Mouse (Mus musculus): ENCODE data around the gene Retreg1. TPM values are rescaled to one million over a fixed set of nuclear protein-coding genes. Genes with fewer than 3 reads are reported as not detected.
"Not testable (repeated sequence)": the region's sequence is repeated elsewhere in the genome, so short reads cannot be mapped to it uniquely, and the experiment has no call there.

The Retreg1 gene
- polyA plus RNA-seq, 1 experiment from 2014 or later, result 37.8 TPM

- H3K36me3 ChIP-seq (ENCODE audit: control insufficient read depth, insufficient read depth), result no peaks in the 10 kb centered on the region
- no peaks in the 10 kb centered on the region for H3K27me3 ChIP-seq (replicated peaks; ENCODE audit: control insufficient read depth, insufficient read depth, low read length)
- peak; percentile 79 for ATAC-seq
- 32% methylated on average over 6 of the region's 6 CpGs for WGBS
- TF ChIP-seq CTCF (IDR thresholded peaks at IDR 0.05; ENCODE audit: low read depth), result no peak
- H3K27ac ChIP-seq (ENCODE audit: low read depth, low read length), result no peak overlapping the region
- H3K9me3 ChIP-seq (ENCODE audit: control insufficient read depth), result no peaks in the 10 kb centered on the region
- no peak overlapping the region for H3K9ac ChIP-seq (ENCODE audit: low read depth, low read length)
- H3K4me3 ChIP-seq (ENCODE audit: low read depth, low read length), result no peak overlapping the region
- no peaks in the 10 kb centered on the region for H3K4me1 ChIP-seq (replicated peaks; ENCODE audit: control insufficient read depth, insufficient read depth, low read length)
- no peak overlapping the region for H3K4me2 ChIP-seq (replicated peaks; ENCODE audit: low read depth)
These were observed 123.3 kb downstream of the Retreg1 start for GRCm38 (mm10) chr15:25966220-25966774.

DNA sequence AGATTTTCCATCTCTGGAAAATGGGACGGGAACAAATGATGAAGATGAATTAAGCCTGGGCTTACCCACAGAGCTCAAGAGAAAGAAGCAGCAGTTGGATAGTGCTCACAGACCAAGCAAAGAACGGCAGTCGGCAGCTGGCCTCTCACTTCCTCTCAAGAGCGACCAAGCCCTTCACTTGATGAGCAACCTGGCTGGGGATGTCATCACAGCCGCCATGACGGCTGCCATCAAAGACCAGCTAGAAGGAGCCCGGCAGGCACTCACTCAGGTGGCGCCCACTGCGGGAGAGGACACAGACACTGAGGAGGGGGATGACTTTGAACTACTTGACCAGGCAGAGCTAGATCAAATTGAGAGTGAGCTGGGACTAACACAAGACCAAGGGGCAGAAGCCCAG is 128.6 kb downstream of the Retreg1 start:
- H3K4me2 ChIP-seq (replicated peaks; ENCODE audit: low read depth), result no peak overlapping the region
- WGBS, result 85% methylated on average over 9 of the region's 9 CpGs
- H3K9ac ChIP-seq (ENCODE audit: low read depth, low read length), result no peak overlapping the region
- TF ChIP-seq CTCF (IDR thresholded peaks at IDR 0.05; ENCODE audit: low read depth), result no peak
- 0 out of 2 replicates have a peak, but pooled peaks cover 3% of the 10 kb centered on the region for H3K4me1 ChIP-seq (replicated peaks; ENCODE audit: control insufficient read depth, insufficient read depth, low read length)
- no peak for ATAC-seq
- no peak overlapping the region for H3K4me3 ChIP-seq (ENCODE audit: low read depth, low read length)
- H3K27ac ChIP-seq (ENCODE audit: low read depth, low read length), result no peak overlapping the region
- peaks cover 3% of the 10 kb centered on the region; the same call in 1 of the 2 replicates for H3K36me3 ChIP-seq (ENCODE audit: control insufficient read depth, insufficient read depth)
- no peaks in the 10 kb centered on the region for H3K9me3 ChIP-seq (ENCODE audit: control insufficient read depth)
- H3K27me3 ChIP-seq (replicated peaks; ENCODE audit: control insufficient read depth, insufficient read depth, low read length), result no peaks in the 10 kb centered on the region

GRCm38 (mm10) chr15:25972758-25973157 is 129.8 kb downstream of the Retreg1 start:
- no peak for ATAC-seq
- Histone ChIP-seq H3K27me3 (replicated peaks; ENCODE audit: control insufficient read depth, insufficient read depth, low read length) (no peaks in the 10 kb centered on the region), H3K4me1 (replicated peaks; ENCODE audit: control insufficient read depth, insufficient read depth, low read length) (0 out of 2 replicates have a peak, but pooled peaks cover 3% of the 10 kb centered on the region), H3K36me3 (ENCODE audit: control insufficient read depth, insufficient read depth) (peaks cover 3% of the 10 kb centered on the region; the same call in 1 of the 2 replicates), H3K4me3 (ENCODE audit: low read depth, low read length) (no peak overlapping the region), H3K9me3 (ENCODE audit: control insufficient read depth) (no peaks in the 10 kb centered on the region), H3K4me2 (replicated peaks; ENCODE audit: low read depth) (no peak overlapping the region), H3K9ac (ENCODE audit: low read depth, low read length) (no peak overlapping the region), H3K27ac (ENCODE audit: low read depth, low read length) (no peak overlapping the region)
- 86% methylated on average over 5 of the region's 5 CpGs for WGBS
- no peak for TF ChIP-seq CTCF (IDR thresholded peaks at IDR 0.05; ENCODE audit: low read depth)

DNA sequence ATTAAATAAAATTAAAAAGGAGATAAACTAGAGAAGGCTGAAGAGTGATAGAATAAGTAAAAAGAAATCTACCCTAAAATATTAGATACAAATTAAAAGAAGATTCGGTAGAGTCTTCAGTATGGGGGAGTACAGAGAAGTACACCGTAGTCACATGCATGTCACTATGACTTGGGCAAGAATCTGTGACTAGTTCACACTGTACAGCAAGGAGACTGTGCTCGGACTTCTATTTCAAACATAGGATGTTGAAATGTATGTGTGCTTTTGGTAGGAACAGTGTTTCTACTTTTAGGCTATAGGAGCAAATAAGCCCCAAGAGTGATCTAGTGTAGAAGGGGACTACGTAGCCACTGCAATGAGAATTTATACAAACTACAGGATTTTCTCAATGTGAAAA is 131.4 kb downstream of the Retreg1 start:
- Histone ChIP-seq H3K27me3 (replicated peaks; ENCODE audit: control insufficient read depth, insufficient read depth, low read length) (no peaks in the 10 kb centered on the region), H3K9me3 (ENCODE audit: control insufficient read depth) (no peaks in the 10 kb centered on the region), H3K36me3 (ENCODE audit: control insufficient read depth, insufficient read depth) (peaks cover 3% of the 10 kb centered on the region; the same call in 1 of the 2 replicates), H3K9ac (ENCODE audit: low read depth, low read length) (no peak overlapping the region), H3K27ac (ENCODE audit: low read depth, low read length) (no peak overlapping the region), H3K4me1 (replicated peaks; ENCODE audit: control insufficient read depth, insufficient read depth, low read length) (0 out of 2 replicates have a peak, but pooled peaks cover 3% of the 10 kb centered on the region), H3K4me3 (ENCODE audit: low read depth, low read length) (no peak overlapping the region), H3K4me2 (replicated peaks; ENCODE audit: low read depth) (no peak overlapping the region)
- WGBS, result 88% methylated on average over 4 of the region's 4 CpGs
- no peak for ATAC-seq
- TF ChIP-seq CTCF (IDR thresholded peaks at IDR 0.05; ENCODE audit: low read depth), result no peak

DNA sequence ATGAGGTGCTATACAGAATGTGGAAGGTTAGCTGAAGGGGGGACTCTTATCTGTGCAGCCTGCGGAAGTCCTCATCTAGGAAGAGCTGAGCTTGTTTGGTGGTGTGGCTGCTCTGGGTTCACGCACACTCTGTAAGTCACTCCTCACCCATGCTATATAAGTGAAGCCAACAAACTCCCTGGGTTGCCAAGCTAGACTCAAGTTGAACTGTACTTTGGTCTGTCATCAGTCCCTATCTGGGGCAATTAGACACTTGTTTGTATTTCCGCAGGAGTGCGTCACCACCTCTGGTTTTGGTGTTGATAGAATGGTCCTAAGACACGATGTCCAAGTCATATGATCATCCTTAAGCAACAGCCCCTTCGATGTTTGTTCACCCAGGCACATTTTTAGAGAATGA is 132.8 kb downstream of the Retreg1 start:
- Histone ChIP-seq H3K9me3 (ENCODE audit: control insufficient read depth) (no peaks in the 10 kb centered on the region), H3K9ac (ENCODE audit: low read depth, low read length) (no peak overlapping the region), H3K4me2 (replicated peaks; ENCODE audit: low read depth) (no peak overlapping the region), H3K27me3 (replicated peaks; ENCODE audit: control insufficient read depth, insufficient read depth, low read length) (no peaks in the 10 kb centered on the region), H3K4me3 (ENCODE audit: low read depth, low read length) (no peak overlapping the region), H3K27ac (ENCODE audit: low read depth, low read length) (no peak overlapping the region), H3K4me1 (replicated peaks; ENCODE audit: control insufficient read depth, insufficient read depth, low read length) (0 out of 2 replicates have a peak, but pooled peaks cover 3% of the 10 kb centered on the region), H3K36me3 (ENCODE audit: control insufficient read depth, insufficient read depth) (peaks cover 3% of the 10 kb centered on the region; the same call in 1 of the 2 replicates)
- 44% methylated on average over 6 of the region's 6 CpGs for WGBS
- ATAC-seq, result peak; percentile 96
- no peak for TF ChIP-seq CTCF (IDR thresholded peaks at IDR 0.05; ENCODE audit: low read depth)

- H3K9ac ChIP-seq (ENCODE audit: low read depth, low read length), result 0 out of 2 replicates have a peak overlapping the region, but pooled peaks have one; percentile 13
- H3K4me2 ChIP-seq (replicated peaks; ENCODE audit: low read depth), result peak overlapping the region; percentile 88
- ATAC-seq; H3K27me3 ChIP-seq (replicated peaks; ENCODE audit: control insufficient read depth, insufficient read depth, low read length); H3K36me3 ChIP-seq (ENCODE audit: control insufficient read depth, insufficient read depth); H3K4me1 ChIP-seq (replicated peaks; ENCODE audit: control insufficient read depth, insufficient read depth, low read length); H3K9me3 ChIP-seq (ENCODE audit: control insufficient read depth): not testable (repeated sequence)
- H3K4me3 ChIP-seq (ENCODE audit: low read depth, low read length), result peak overlapping the region; percentile 98
- WGBS, result 15% methylated on average over 6 of the region's 6 CpGs
- H3K27ac ChIP-seq (ENCODE audit: low read depth, low read length), result peak overlapping the region; percentile 28; the same call in 1 of the 2 replicates
These were observed 140.6 kb downstream of the Retreg1 start for GRCm38 (mm10) chr15:25983614-25984013.
